Mouse (Mus musculus): ENCODE measurements around the gene Slc26a10.
A peak's percentile ranks its signal among the peaks of the same experiment; 100 is the strongest.
"Not testable (repeated sequence)": the region's sequence is repeated elsewhere in the genome, so short reads cannot be mapped to it uniquely, and the experiment has no call there.

Slc26a10 gene

DNA sequence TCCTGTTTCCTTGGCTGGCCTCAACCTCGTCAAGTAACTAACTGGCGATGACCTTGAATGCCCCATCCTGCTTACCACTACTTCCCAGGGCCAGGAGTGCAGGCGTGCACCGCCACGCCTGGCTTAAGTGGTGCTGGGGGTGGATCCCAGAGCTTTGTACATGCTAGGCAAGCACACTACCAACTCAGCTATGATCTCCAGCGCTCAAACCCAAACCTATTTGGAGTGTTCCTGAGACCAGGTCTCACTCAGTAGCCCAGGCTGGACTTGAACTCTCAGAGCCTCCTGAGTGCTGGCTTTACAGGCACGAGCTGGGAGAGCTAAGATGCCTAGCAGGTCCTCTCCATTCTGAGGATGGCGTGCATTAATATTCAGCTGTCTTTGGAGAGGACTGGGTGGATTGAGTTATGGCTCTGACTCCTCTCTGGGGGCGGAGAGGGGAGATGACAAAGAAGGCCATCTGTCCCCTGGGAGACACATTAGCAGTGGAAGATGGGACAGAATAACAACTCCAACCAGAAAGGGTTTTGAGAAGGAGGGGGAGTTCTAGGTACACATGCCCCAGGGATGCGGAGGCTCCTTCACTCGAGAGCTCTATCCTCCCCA, 17.2 kb upstream of the Slc26a10 start:
- no peak for DNase-seq

DNA sequence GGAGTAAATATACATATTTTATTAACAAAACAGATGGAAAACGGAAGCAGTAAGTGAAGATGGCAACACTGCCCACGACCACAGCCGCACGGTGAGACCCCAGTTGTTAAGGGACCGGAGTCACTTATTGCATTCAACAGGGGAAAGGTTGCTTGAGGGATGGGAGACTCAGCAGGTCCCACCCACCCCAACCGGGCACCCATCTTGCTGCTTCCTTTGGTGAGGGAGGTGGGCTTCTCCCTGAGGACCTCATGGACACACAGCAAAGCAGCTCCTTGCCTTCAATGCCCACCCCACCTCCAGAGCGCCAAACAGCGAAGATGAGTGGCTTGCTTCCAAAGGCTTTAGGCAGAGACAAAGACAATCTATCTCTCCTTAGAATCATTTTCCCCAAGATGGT, 16.7 kb upstream of the Slc26a10 start:
- DNase-seq = no peak

DNA sequence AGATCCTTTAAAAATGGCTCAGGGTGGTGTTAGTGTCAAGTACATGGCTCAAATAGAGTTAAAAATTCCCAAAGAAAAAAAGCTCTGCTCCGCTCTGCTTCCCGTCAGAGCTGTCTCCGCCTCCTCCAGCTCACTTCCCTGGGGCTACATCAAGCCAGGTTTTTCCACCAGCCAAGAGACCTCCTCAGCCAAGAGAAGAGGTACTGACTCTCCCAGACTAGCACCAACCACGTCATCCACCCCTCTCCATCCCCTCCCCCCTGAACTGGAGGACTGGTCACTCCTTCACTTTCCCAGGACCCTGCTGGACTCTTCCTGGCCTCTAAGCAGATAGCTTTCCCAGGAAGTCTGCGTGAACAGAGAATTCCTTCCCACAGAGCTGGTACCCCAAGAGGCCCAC, 15.9 kb upstream of the Slc26a10 start:
- DNase-seq = peak; percentile 78

DNA sequence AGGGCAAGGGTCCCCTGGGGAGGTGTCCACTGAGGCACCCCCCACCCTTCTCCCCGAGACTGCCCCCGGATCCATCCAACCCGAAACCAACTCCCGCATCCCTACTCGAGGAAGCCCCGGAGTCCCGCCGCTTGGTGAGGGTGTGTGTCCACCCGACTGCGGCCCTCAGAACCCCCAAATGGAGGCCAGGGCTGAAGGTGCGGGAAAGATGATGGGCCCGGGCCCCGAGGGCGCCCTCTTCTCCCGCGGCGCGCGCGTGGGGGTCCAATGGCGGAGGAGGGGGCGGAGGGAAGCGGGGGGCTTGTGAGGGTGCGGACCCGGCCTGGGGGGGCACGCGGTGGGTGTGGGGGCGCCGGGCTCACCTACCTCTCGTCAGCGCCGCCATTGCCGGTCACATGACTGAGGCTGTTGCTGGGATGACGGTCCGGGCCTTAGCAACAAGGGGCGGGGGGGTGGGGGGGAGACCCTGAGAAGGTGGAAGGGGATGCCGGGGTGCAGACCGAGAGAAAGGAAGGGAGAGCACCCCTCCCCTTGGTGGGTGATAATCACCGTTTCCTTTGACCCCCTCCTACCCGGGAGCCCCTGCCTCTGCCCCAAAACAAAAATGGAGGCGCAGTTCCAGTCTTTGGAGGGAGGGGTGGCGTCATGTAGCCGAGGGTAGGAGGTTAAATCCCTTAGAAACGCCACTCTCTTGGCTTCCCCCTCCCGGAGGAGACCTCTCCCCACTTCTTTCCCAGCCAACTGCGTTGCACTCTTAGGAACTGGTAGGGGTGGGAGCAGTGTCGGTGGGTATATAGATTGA, 15.1 kb upstream of the Slc26a10 start, which contains the start of gene Dtx3:
Gene Dtx3 (minus strand): TSS at position 401 of the 802 bp plus-strand sequence.
- DNase-seq = peak; percentile 76

- peak; percentile 81 for DNase-seq
Observed at GRCm38 (mm10) chr10:127194428-127195327, 14.2 kb upstream of the Slc26a10 start.

DNA sequence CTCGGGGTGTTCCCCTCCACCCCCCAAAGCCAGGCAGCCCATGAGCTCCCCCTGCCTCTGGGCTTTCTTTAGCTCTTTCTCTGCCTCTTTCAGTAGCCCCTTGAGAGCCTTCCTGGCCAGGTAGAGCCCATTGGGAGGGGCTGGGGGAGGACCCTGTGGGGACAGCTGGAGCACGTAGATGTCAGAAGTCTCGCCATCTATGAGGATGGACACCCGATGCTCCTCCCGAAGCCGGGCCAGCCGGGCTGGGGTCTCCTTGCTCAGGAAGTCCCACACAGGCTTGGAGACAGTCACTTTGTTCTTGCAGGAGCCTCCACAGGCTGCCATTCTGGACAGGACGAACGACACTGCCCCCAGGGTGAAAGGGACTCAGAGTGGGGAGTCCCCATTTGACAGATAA, 12.6 kb upstream of the Slc26a10 start:
- no peak for DNase-seq

DNA sequence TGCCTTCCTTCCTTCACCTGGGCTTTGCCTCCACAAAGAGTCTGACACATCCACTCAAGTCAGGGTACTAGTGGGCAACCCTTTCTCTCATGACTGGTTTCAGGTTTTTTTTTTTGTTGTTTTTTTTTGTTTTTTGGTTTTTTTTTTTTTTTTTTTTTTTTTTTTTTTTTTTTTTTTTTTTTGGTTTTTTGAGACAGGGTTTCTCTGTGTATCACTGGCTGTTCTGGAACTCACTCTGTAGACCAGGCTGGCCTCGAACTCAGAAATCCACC, 11.5 kb upstream of the Slc26a10 start:
- DNase-seq = not testable (repeated sequence)

DNA sequence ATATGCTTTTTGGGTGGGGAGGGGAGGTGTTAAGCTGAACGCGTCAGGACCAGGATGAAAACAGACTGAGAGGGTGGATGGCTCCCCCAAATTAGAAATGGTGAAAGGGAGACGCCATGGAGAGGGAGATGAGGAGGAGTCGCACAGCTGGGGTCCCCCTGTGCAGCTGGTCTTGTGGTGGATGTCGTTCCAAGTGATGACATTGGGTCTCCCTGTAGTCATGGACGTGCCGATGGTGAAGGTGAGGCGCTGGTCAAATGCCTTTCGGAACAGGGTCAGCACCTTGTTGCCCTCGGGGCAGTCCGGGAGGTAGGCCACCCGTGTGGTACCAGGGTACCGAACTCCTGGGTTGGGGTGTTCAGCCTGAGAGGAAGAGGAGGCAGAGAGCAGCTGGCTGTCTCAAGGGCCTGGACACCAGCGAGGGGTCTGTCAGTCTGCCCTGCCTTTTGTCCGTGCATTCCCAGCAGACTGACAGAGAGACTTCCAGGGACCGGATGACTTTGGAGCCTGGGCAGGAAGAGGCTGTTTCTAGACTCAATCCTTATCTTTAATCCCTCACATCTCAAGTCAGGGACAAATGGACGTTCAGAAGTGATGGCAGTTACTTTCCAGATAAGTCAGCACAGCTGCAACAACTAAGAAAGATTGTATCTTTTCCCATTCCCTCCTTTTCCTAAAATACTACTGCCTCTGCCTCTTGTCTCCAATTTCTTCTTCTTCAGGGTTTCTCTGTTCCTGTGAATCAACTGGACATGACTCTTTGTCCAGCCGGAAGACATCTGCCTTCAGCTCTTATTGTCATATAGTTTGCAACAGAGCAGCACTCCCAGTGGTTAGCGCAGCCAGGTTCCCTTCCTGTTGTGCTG, 11.0 kb upstream of the Slc26a10 start:
- DNase-seq = peak; percentile 37

- DNase-seq = peak; percentile 55
Observed at GRCm38 (mm10) chr10:127190398-127191190, 10.1 kb upstream of the Slc26a10 start.

GRCm38 (mm10) chr10:127189651-127190381, 9.4 kb upstream of the Slc26a10 start, which contains the start of gene Arhgef25:
Gene Arhgef25 (minus strand): TSS chr10:127190083.
- peak; percentile 67 for DNase-seq

DNA sequence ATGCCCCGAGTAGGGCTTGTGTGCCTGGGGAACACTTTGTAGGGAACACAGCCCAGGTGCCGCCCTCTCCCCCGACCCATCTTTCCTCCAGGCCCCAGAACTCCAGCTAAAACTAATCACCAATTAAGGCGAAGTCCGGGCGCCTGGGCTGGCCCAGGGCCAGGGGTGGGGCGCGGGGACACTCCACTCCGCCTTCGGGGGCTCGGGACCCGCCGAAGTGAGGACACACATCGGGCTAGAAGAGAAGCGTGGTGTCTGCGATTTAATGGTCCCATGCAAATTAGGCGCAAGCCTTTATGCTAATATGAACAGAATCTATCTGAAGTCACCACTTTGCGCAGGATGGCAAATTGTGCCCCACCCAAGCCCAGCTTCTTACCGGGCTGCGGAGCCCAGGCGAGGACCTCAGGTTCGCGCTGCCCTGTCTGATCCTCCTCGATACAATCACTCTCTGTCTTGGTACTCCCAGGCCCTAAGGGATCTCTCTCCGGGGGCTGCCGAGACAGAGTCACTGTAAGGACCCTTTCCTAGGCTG, 8.7 kb upstream of the Slc26a10 start:
- peak; percentile 72 for DNase-seq

- peak; percentile 82 for DNase-seq
Observed at GRCm38 (mm10) chr10:127188465-127189115, 8.1 kb upstream of the Slc26a10 start.

GRCm38 (mm10) chr10:127188079-127188453, 7.6 kb upstream of the Slc26a10 start:
- peak; percentile 65 for DNase-seq

DNA sequence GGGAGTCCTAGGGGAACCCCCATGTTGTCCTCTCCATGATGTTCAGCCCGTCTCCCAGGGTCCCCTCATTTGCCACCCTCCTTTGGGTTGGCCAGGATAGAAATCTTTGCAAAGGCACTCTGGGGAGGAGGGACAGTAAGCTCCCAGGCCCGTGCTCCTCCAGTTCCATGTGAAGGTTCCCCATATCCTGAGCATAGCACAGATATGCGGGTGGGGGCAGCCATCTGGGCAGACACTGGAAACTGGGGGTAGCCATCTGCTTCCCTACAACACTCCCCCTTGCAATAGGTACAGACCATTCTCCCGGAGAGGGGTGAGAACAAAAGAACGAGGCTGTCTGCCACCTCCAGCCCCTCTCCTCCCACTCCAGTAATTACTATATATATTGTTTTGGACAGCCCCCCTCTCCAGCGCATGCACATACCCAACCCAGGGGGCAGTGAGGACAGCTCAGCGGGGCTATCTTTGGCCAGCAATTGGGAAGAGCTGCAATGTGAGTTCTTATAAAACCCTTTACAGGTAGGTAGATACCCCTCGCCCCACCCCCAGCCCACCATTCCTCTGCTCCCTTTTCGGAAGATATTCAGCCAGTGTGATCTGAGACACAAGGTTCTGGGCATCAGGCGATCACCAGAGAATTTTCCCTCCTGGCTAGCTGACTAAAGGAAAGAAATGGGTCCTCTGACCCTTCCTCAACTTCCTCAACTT, 7.1 kb upstream of the Slc26a10 start:
- peak; percentile 82 for DNase-seq

DNA sequence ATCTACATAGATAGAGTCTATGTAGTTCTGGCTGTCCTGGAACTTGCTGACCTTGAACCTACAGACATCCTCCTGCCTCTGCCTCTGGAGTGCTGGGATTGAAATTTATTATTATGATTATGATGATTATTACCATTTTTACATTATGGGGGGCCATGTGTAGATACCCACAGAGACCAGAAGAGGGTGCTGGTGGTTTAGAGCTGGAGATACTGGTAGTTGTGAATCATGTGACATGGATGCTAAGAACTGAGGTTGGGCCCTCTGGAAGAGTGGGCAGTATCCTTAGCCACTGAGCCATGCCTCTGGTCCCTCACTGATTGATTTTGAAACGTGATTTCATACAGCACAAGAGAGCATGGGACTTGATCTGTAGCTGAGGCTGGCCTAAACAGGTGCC, 6.0 kb upstream of the Slc26a10 start:
- DNase-seq = no peak

DNA sequence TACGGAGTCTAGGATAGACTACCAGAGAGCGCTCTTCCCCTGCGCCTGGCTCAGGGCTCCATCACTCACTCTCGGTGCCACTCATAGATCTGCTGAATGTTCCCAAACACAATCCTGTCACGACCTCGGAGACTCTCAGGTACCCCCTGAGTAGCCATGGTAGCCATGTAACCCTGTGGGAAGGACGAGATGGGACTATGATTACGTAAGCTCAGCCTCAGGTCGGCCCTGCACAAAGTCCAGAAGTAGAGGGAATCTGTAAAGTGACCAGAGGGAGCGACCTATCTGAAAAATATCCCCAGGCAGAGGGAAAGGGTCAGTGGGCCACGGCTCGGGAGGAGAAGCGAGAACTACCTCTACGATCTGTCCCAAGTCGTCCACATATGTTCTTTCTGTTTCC, 5.1 kb upstream of the Slc26a10 start:
- DNase-seq = no peak

DNA sequence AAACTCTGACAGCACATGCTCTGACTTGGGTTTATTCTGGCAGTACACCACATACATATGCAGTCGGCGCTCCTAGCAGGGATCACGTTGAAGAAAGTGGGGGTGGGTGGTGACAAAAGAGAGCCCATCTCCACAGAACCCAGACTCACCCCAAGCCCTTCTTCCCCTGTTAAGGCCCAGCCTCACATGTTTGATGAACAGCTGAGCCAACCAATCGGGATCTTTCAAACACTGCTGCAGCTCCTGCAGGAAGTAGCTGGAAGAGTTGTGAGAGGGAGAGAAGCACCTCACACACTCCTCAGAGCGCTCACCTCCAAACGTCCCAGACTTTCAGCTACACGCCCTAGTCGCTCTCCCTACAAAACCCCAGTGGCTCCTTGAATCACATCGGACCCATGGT, 4.7 kb upstream of the Slc26a10 start:
- no peak for DNase-seq

DNA sequence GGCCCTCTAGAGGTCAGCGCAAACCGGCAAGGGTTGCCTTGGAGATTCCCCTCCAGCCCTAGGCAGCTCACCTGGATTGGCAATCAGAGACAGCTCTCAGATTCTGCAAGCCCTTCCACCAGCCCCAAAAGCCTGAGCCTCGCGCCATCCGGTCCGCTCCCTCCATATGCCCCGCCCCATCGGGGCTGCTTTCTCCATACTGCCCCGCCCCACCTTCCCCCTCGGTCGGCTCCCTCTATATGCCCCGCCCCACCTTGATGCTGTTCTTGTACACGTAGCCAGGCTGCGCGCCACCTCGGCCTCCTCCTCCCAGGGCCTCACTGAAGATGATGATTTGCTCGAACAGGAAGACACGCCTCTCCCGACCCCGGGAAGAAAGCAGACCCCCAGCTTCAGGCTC, 3.3 kb upstream of the Slc26a10 start:
- DNase-seq = no peak

GRCm38 (mm10) chr10:127182624-127183023, 2.2 kb upstream of the Slc26a10 start:
- DNase-seq = no peak

GRCm38 (mm10) chr10:127181566-127181965, 1.1 kb upstream of the Slc26a10 start:
- peak; percentile 8 for DNase-seq

Data from cerebellum, adult 9-11 months (tissue).